Mouse (Mus musculus) bone marrow, adult 2 months (tissue): Measurements from ENCODE around the gene Mief1.

Source experiments
- CTCF ChIP-seq: fragments of 200-500 bp; IDR thresholded peaks from 2 replicates; pipeline ENCODE4 v1.5.1; 2011; ENCODE audit warnings: low read length, control low read depth; ENCODE audit not compliant: control insufficient read depth, insufficient read depth
- POLR2A ChIP-seq: fragments of 200-500 bp; IDR thresholded peaks from 2 replicates; pipeline ENCODE4 v1.6.1; 2011; ENCODE audit warnings: low read depth, mild to moderate bottlenecking, control low read depth, low read length, borderline replicate concordance; ENCODE audit not compliant: control insufficient read depth

DNA sequence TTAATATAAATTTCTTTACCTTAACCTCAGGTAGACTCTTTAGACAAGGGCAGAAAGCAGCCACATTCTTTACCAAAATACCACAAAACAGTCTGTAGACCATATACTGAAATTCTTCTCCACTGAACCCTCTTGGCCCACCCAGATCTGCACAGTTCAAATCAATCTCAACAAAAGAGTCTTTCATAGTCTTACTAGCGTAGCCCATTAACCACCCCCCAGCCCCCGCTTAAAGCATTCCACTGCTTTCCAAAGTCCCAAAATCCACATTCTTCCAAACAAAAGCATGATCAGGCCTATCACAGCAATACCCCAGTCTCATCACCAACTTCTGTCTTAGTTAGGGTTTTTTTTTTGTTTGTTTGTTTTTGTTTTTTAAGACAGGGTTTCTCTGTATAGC, 34.3 kb upstream of the Mief1 start:
- TF ChIP-seq CTCF (no peak), POLR2A (no peak)
